Mouse (Mus musculus) liver, postnatal 0 days (tissue): Measurements from ENCODE around the gene Hddc3.
"Not testable (repeated sequence)": the region's sequence is repeated elsewhere in the genome, so short reads cannot be mapped to it uniquely, and the experiment has no call there.

ENCODE experiments used
- CTCF ChIP-seq: sonication (generic); IDR thresholded peaks from 2 replicates; pipeline ENCODE4 v1.5.1; 2016; ENCODE audit warnings: antibody characterized with exemption, low read depth
- EP300 ChIP-seq: IDR thresholded peaks from 2 replicates; pipeline ENCODE4 v1.6.1; 2016; ENCODE audit warnings: antibody characterized with exemption, low read depth, mild to moderate bottlenecking

- not testable (repeated sequence) for TF ChIP-seq CTCF, EP300
Observed at GRCm38 (mm10) chr7:80324816-80325119, 18.1 kb upstream of the Hddc3 start.
